In the genomic region with DNA sequence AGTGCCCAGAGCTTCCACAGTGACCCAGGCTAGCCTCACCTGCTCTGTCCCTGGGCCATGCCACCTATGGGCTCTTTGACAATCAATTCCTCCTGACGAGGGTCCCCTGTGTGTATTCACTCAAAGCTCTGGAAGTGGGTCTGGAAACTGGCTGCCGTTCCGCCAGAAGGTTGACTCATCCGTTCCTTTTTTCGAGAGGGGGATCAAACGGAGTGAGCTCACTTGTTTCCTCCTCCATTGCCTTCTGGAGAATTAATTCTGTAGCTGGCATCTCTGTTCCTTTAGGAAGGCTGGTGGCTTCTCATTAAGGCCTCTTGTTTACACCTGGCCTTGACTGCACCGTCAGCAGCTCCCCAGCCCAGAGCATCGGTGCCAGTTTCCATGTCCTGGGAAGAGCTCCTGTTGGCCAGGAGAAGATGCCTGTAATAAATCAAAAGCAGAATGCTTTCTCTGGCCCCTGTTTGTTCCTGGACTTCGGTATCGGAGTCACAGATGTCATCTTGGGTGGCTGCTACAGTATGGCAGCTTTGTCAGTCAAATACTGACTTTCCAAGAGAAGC, we compare ENCODE assay signal across 18 mouse cellular contexts.
DNase-seq lines count a peak whose midpoint lies in the region; ATAC-seq and TF ChIP-seq lines count a peak whose summit lies in the region.
"Had no signal": no experiment of that assay in that cellular context is flagged by ENCODE, and none has a peak within 500 bp of the region (broad histone marks: within the 10 kb centered on the region; RNA-seq: fewer than 3 reads in every experiment).

No protein-coding gene starts in this region.

- H3K4me3 ChIP-seq in layer of hippocampus, adult 2 months, result no peak overlapping the region
- H3K4me3 ChIP-seq: heart, adult 2 months; hindbrain, embryonic 15.5 days; intestine, embryonic 15.5 days; limb, embryonic 13.5 days; liver, embryonic 15.5 days had no signal

- no peak for TF ChIP-seq CTCF in layer of hippocampus, adult 2 months (conservative IDR thresholded peaks at IDR 0.05)

- peak overlapping the region; percentile 83 for H3K27ac ChIP-seq in layer of hippocampus, adult 2 months
- H3K27ac ChIP-seq: heart, adult 2 months; hindbrain, embryonic 15.5 days; intestine, embryonic 15.5 days; limb, embryonic 13.5 days; liver, embryonic 15.5 days had no signal

- DNase-seq in cerebellum, postnatal 14 days, result no peak
- peak; percentile 52 to 56 for DNase-seq in frontal cortex, postnatal 36 days (ENCODE audit: low spot score in 2 of 2)
- no peak for DNase-seq in frontal cortex, postnatal 14 days (ENCODE audit: low spot score in 2 of 2)
- DNase-seq in layer of hippocampus, adult 18-20 months (ENCODE audit: low spot score in 2 of 2), result peak; percentile 58 to 70
- no peak for DNase-seq in layer of hippocampus, postnatal 25 days (ENCODE audit: extremely low spot score in 1 of 2, low spot score in 1 of 2)
- DNase-seq in layer of hippocampus, adult 2 months (ENCODE audit: low spot score in 2 of 2), result peak; percentile 41 to 65
- no peak for DNase-seq in kidney, postnatal 10 days
- DNase-seq: adrenal gland, adult 2 months; embryo, embryonic 11 days; heart, adult 2 months; heart, postnatal 4 days; kidney, postnatal 4 days had no signal

- ATAC-seq in cerebellum, adult (ENCODE audit: insufficient number of reproducible peaks, low FRiP score, low TSS enrichment), result peak; percentile 46; the same call in 1 of the 2 replicates
- ATAC-seq: forebrain, embryonic 16.5 days; intestine, embryonic 15.5 days had no signal

Comparison
In these comparisons a context has a peak if more than half of its experiments do, and no peak if none do; other contexts are left out.
1. DNase-seq: peak in frontal cortex, postnatal 36 days (2 of 2), layer of hippocampus, adult 18-20 months (2 of 2) and layer of hippocampus, adult 2 months (2 of 2); none in cerebellum, postnatal 14 days (0 of 2), frontal cortex, postnatal 14 days (0 of 2), layer of hippocampus, postnatal 25 days (0 of 2) and kidney, postnatal 10 days (single experiment).